Mouse (Mus musculus): Measurements from ENCODE around the gene Irf2. TPM values are rescaled to one million over a fixed set of nuclear protein-coding genes. Genes with fewer than 3 reads are reported as not detected.

The Irf2 gene
- polyA plus RNA-seq, 1 experiment from 2014 or later, result 43.3 TPM

- Histone ChIP-seq H3K36me3 (ENCODE audit: control insufficient read depth, insufficient read depth) (no peaks in the 10 kb centered on the region), H3K4me1 (replicated peaks; ENCODE audit: control insufficient read depth, insufficient read depth, low read length) (peaks cover 8% of the 10 kb centered on the region), H3K27ac (ENCODE audit: low read depth, low read length) (peak overlapping the region; percentile 28), H3K4me2 (replicated peaks; ENCODE audit: low read depth) (no peak overlapping the region), H3K9me3 (ENCODE audit: control insufficient read depth) (no peaks in the 10 kb centered on the region), H3K4me3 (ENCODE audit: low read depth, low read length) (no peak overlapping the region), H3K27me3 (replicated peaks; ENCODE audit: control insufficient read depth, insufficient read depth, low read length) (no peaks in the 10 kb centered on the region), H3K9ac (ENCODE audit: low read depth, low read length) (no peak overlapping the region)
- no peak for TF ChIP-seq CTCF (IDR thresholded peaks at IDR 0.05; ENCODE audit: low read depth)
- 43% methylated on average over 8 of the region's 8 CpGs for WGBS
- ATAC-seq, result peak; percentile 26; the same call in 1 of the 2 replicates
These were observed 129.0 kb downstream of the Irf2 start for GRCm38 (mm10) chr8:46868346-46869065.

- Histone ChIP-seq H3K27me3 (replicated peaks; ENCODE audit: control insufficient read depth, insufficient read depth, low read length) (no peaks in the 10 kb centered on the region), H3K4me1 (replicated peaks; ENCODE audit: control insufficient read depth, insufficient read depth, low read length) (peaks cover 8% of the 10 kb centered on the region), H3K27ac (ENCODE audit: low read depth, low read length) (no peak overlapping the region), H3K4me3 (ENCODE audit: low read depth, low read length) (no peak overlapping the region), H3K36me3 (ENCODE audit: control insufficient read depth, insufficient read depth) (no peaks in the 10 kb centered on the region), H3K9ac (ENCODE audit: low read depth, low read length) (no peak overlapping the region), H3K9me3 (ENCODE audit: control insufficient read depth) (no peaks in the 10 kb centered on the region), H3K4me2 (replicated peaks; ENCODE audit: low read depth) (no peak overlapping the region)
- WGBS, result 40% methylated on average over 6 of the region's 6 CpGs
- peak; percentile 63; the same call in 1 of the 2 replicates for ATAC-seq
- no peak for TF ChIP-seq CTCF (IDR thresholded peaks at IDR 0.05; ENCODE audit: low read depth)
These were observed 130.0 kb downstream of the Irf2 start for GRCm38 (mm10) chr8:46869521-46869925.

DNA sequence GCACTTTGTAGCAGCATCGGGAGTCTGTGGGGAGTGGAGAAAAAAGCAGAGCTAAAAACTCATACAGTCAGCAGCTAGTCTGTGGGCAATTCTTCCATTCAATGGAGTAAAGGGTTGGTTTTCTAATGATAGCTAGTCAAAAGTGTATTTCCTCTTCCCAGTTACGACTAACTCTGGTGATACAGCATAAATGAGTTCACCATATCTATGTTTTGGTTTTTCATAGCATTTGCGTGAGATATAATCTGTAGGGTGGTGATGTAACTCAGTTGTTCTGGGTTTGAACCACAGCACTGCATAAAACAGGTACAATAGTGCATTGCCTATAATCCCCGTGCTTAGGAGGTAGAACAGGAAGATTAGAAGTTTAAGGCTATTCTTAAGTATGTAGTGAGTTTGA, 131.6 kb downstream of the Irf2 start:
- Histone ChIP-seq H3K9ac (ENCODE audit: low read depth, low read length) (no peak overlapping the region), H3K27me3 (replicated peaks; ENCODE audit: control insufficient read depth, insufficient read depth, low read length) (no peaks in the 10 kb centered on the region), H3K4me3 (ENCODE audit: low read depth, low read length) (no peak overlapping the region), H3K27ac (ENCODE audit: low read depth, low read length) (no peak overlapping the region), H3K36me3 (ENCODE audit: control insufficient read depth, insufficient read depth) (no peaks in the 10 kb centered on the region), H3K4me2 (replicated peaks; ENCODE audit: low read depth) (no peak overlapping the region), H3K9me3 (ENCODE audit: control insufficient read depth) (no peaks in the 10 kb centered on the region), H3K4me1 (replicated peaks; ENCODE audit: control insufficient read depth, insufficient read depth, low read length) (peaks cover 8% of the 10 kb centered on the region)
- no peak for ATAC-seq
- 82% methylated on average over 4 of the region's 4 CpGs for WGBS
- no peak for TF ChIP-seq CTCF (IDR thresholded peaks at IDR 0.05; ENCODE audit: low read depth)

DNA sequence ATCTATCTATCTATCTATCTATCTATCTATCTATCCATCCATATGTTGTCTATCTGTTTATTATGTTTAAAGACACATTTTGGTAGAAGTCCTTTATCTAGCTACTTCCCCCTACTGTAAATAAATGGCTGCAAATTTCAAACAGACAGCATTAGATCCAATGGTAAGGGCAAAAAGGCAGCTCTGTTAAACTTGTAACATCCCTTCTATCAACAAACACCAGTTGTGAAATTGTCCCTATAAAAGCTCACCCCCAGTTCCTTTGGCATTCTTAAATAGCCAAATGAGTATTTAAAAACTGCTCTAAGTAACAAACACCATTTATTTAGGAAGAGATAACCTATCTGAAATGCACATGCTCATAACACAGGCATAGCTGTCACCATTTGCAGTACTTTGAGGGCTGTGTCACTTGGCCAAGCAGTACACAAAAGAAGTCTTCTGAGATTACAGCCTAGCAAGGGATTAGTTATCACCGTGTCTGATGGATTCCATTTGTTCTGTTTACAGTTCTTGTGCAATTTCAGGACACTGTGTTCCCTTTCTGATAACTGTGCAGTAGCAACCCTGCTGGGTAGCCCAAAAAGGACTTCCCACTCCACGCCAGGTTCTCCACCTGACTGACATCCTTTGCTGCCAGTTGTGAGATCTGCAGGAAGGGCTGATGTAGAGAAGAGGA, 136.2 kb downstream of the Irf2 start:
- Histone ChIP-seq H3K9ac (ENCODE audit: low read depth, low read length) (no peak overlapping the region), H3K4me2 (replicated peaks; ENCODE audit: low read depth) (no peak overlapping the region), H3K27me3 (replicated peaks; ENCODE audit: control insufficient read depth, insufficient read depth, low read length) (no peaks in the 10 kb centered on the region), H3K4me3 (ENCODE audit: low read depth, low read length) (no peak overlapping the region), H3K36me3 (ENCODE audit: control insufficient read depth, insufficient read depth) (no peaks in the 10 kb centered on the region), H3K9me3 (ENCODE audit: control insufficient read depth) (no peaks in the 10 kb centered on the region), H3K4me1 (replicated peaks; ENCODE audit: control insufficient read depth, insufficient read depth, low read length) (no peaks in the 10 kb centered on the region), H3K27ac (ENCODE audit: low read depth, low read length) (no peak overlapping the region)
- ATAC-seq, result 0 out of 2 replicates have a peak, but pooled peaks have one; percentile 16
- no peak for TF ChIP-seq CTCF (IDR thresholded peaks at IDR 0.05; ENCODE audit: low read depth)
- WGBS, result 24% methylated on average over 2 of the region's 2 CpGs

GRCm38 (mm10) chr8:46881348-46881747, 141.8 kb downstream of the Irf2 start:
- Histone ChIP-seq H3K36me3 (ENCODE audit: control insufficient read depth, insufficient read depth) (no peaks in the 10 kb centered on the region), H3K9ac (ENCODE audit: low read depth, low read length) (no peak overlapping the region), H3K9me3 (ENCODE audit: control insufficient read depth) (no peaks in the 10 kb centered on the region), H3K27ac (ENCODE audit: low read depth, low read length) (peak overlapping the region; percentile 84), H3K4me3 (ENCODE audit: low read depth, low read length) (no peak overlapping the region), H3K4me2 (replicated peaks; ENCODE audit: low read depth) (no peak overlapping the region), H3K27me3 (replicated peaks; ENCODE audit: control insufficient read depth, insufficient read depth, low read length) (no peaks in the 10 kb centered on the region), H3K4me1 (replicated peaks; ENCODE audit: control insufficient read depth, insufficient read depth, low read length) (0 out of 2 replicates have a peak, but pooled peaks cover 7% of the 10 kb centered on the region)
- ATAC-seq, result peak; percentile 39; the same call in 1 of the 2 replicates
- no peak for TF ChIP-seq CTCF (IDR thresholded peaks at IDR 0.05; ENCODE audit: low read depth)
- 66% methylated on average over 6 of the region's 6 CpGs for WGBS

- ATAC-seq, result peak; percentile 86
- 51% methylated on average over 8 of the region's 8 CpGs for WGBS
- 0 out of 2 replicates have a peak, but pooled peaks cover 3% of the 10 kb centered on the region for H3K9me3 ChIP-seq (ENCODE audit: control insufficient read depth)
- no peak overlapping the region for H3K4me3 ChIP-seq (ENCODE audit: low read depth, low read length)
- no peaks in the 10 kb centered on the region for H3K36me3 ChIP-seq (ENCODE audit: control insufficient read depth, insufficient read depth)
- H3K4me2 ChIP-seq (replicated peaks; ENCODE audit: low read depth), result no peak overlapping the region
- H3K27me3 ChIP-seq (replicated peaks; ENCODE audit: control insufficient read depth, insufficient read depth, low read length), result no peaks in the 10 kb centered on the region
- H3K27ac ChIP-seq (ENCODE audit: low read depth, low read length), result peak overlapping the region; percentile 84
- H3K9ac ChIP-seq (ENCODE audit: low read depth, low read length), result no peak overlapping the region
- H3K4me1 ChIP-seq (replicated peaks; ENCODE audit: control insufficient read depth, insufficient read depth, low read length), result 0 out of 2 replicates have a peak, but pooled peaks cover 7% of the 10 kb centered on the region
- TF ChIP-seq CTCF (IDR thresholded peaks at IDR 0.05; ENCODE audit: low read depth), result no peak
These were observed 142.4 kb downstream of the Irf2 start for GRCm38 (mm10) chr8:46881755-46882419.
